Mouse (Mus musculus): ENCODE results near the gene Map7. TPM values are rescaled to one million over a fixed set of nuclear protein-coding genes. Genes with fewer than 3 reads are reported as not detected.

The Map7 gene
- polyA plus RNA-seq, 1 experiment from 2014 or later = 11.5 TPM

GRCm38 (mm10) chr10:20219538-20219937 is 71.3 kb downstream of the Map7 start:
- H3K4me1 ChIP-seq = no peaks in the 10 kb centered on the region
- H3K4me2 ChIP-seq (replicated peaks) = no peak overlapping the region
- no peak overlapping the region for H3K27ac ChIP-seq
- no peaks in the 10 kb centered on the region for H3K27me3 ChIP-seq
- no peak overlapping the region for H3K9ac ChIP-seq
- no peaks in the 10 kb centered on the region for H3K36me3 ChIP-seq
- 81% methylated on average over 8 of the region's 8 CpGs for WGBS
- H3K4me3 ChIP-seq = no peak overlapping the region
- H3K9me3 ChIP-seq = no peaks in the 10 kb centered on the region
- ATAC-seq (ENCODE audit: insufficient number of reproducible peaks, insufficient read depth, low FRiP score, low TSS enrichment) = no peak

GRCm38 (mm10) chr10:20220443-20221071 is 72.3 kb downstream of the Map7 start:
- H3K27me3 ChIP-seq = no peaks in the 10 kb centered on the region
- WGBS = 72% methylated on average over 10 of the region's 10 CpGs
- no peak overlapping the region for H3K27ac ChIP-seq
- no peak overlapping the region for H3K4me2 ChIP-seq (replicated peaks)
- ATAC-seq (ENCODE audit: insufficient number of reproducible peaks, insufficient read depth, low FRiP score, low TSS enrichment) = no peak
- H3K9me3 ChIP-seq = no peaks in the 10 kb centered on the region
- no peak overlapping the region for H3K4me3 ChIP-seq
- H3K4me1 ChIP-seq = no peaks in the 10 kb centered on the region
- H3K9ac ChIP-seq = no peak overlapping the region
- H3K36me3 ChIP-seq = no peaks in the 10 kb centered on the region

GRCm38 (mm10) chr10:20222011-20222410 is 73.7 kb downstream of the Map7 start:
- no peak overlapping the region for H3K4me3 ChIP-seq
- no peak overlapping the region for H3K4me2 ChIP-seq (replicated peaks)
- no peak overlapping the region for H3K27ac ChIP-seq
- ATAC-seq (ENCODE audit: insufficient number of reproducible peaks, insufficient read depth, low FRiP score, low TSS enrichment) = no peak
- no peaks in the 10 kb centered on the region for H3K36me3 ChIP-seq
- 77% methylated on average over 4 of the region's 4 CpGs for WGBS
- no peaks in the 10 kb centered on the region for H3K4me1 ChIP-seq
- no peaks in the 10 kb centered on the region for H3K27me3 ChIP-seq
- H3K9ac ChIP-seq = no peak overlapping the region
- no peaks in the 10 kb centered on the region for H3K9me3 ChIP-seq

- Histone ChIP-seq H3K4me1 (no peaks in the 10 kb centered on the region), H3K4me3 (no peak overlapping the region), H3K4me2 (replicated peaks) (no peak overlapping the region), H3K36me3 (no peaks in the 10 kb centered on the region), H3K27me3 (no peaks in the 10 kb centered on the region), H3K9ac (no peak overlapping the region), H3K27ac (no peak overlapping the region), H3K9me3 (no peaks in the 10 kb centered on the region)
- no peak for ATAC-seq (ENCODE audit: insufficient number of reproducible peaks, insufficient read depth, low FRiP score, low TSS enrichment)
- WGBS = 63% methylated on average over 4 of the region's 4 CpGs
Measured at GRCm38 (mm10) chr10:20226728-20227127, 78.5 kb downstream of the Map7 start.

GRCm38 (mm10) chr10:20230026-20230425 is 81.8 kb downstream of the Map7 start:
- H3K9me3 ChIP-seq = no peaks in the 10 kb centered on the region
- no peak overlapping the region for H3K4me2 ChIP-seq (replicated peaks)
- no peaks in the 10 kb centered on the region for H3K4me1 ChIP-seq
- no peak overlapping the region for H3K4me3 ChIP-seq
- H3K27ac ChIP-seq = no peak overlapping the region
- no peaks in the 10 kb centered on the region for H3K36me3 ChIP-seq
- H3K27me3 ChIP-seq = no peaks in the 10 kb centered on the region
- no peak overlapping the region for H3K9ac ChIP-seq
- WGBS = 63% methylated on average over 5 of the region's 5 CpGs
- ATAC-seq (ENCODE audit: insufficient number of reproducible peaks, insufficient read depth, low FRiP score, low TSS enrichment) = no peak

- no peak overlapping the region for H3K27ac ChIP-seq
- ATAC-seq (ENCODE audit: insufficient number of reproducible peaks, insufficient read depth, low FRiP score, low TSS enrichment) = no peak
- 91% methylated on average over 10 of the region's 10 CpGs for WGBS
- no peak overlapping the region for H3K9ac ChIP-seq
- H3K4me3 ChIP-seq = no peak overlapping the region
- no peaks in the 10 kb centered on the region for H3K4me1 ChIP-seq
- H3K4me2 ChIP-seq (replicated peaks) = no peak overlapping the region
- no peaks in the 10 kb centered on the region for H3K9me3 ChIP-seq
- no peaks in the 10 kb centered on the region for H3K36me3 ChIP-seq
- no peaks in the 10 kb centered on the region for H3K27me3 ChIP-seq
Measured at GRCm38 (mm10) chr10:20233451-20233850, 85.2 kb downstream of the Map7 start.

- Histone ChIP-seq H3K4me3 (no peak overlapping the region), H3K9ac (no peak overlapping the region), H3K4me2 (replicated peaks) (no peak overlapping the region), H3K4me1 (no peaks in the 10 kb centered on the region), H3K36me3 (no peaks in the 10 kb centered on the region), H3K27ac (no peak overlapping the region), H3K27me3 (no peaks in the 10 kb centered on the region), H3K9me3 (no peaks in the 10 kb centered on the region)
- WGBS = 44% methylated on average over 4 of the region's 4 CpGs
- no peak for ATAC-seq (ENCODE audit: insufficient number of reproducible peaks, insufficient read depth, low FRiP score, low TSS enrichment)
Measured at GRCm38 (mm10) chr10:20234466-20234865, 86.2 kb downstream of the Map7 start.

- Histone ChIP-seq H3K27me3 (no peaks in the 10 kb centered on the region), H3K4me3 (no peak overlapping the region), H3K4me2 (replicated peaks) (no peak overlapping the region), H3K27ac (no peak overlapping the region), H3K9ac (no peak overlapping the region), H3K9me3 (no peaks in the 10 kb centered on the region), H3K36me3 (no peaks in the 10 kb centered on the region), H3K4me1 (no peaks in the 10 kb centered on the region)
- WGBS = 95% methylated on average over 3 of the region's 3 CpGs
- ATAC-seq (ENCODE audit: insufficient number of reproducible peaks, insufficient read depth, low FRiP score, low TSS enrichment) = no peak
Measured at GRCm38 (mm10) chr10:20235656-20236055, 87.4 kb downstream of the Map7 start.

GRCm38 (mm10) chr10:20236241-20236640 is 88.0 kb downstream of the Map7 start:
- Histone ChIP-seq H3K36me3 (no peaks in the 10 kb centered on the region), H3K9ac (no peak overlapping the region), H3K4me1 (no peaks in the 10 kb centered on the region), H3K9me3 (no peaks in the 10 kb centered on the region), H3K4me2 (replicated peaks) (no peak overlapping the region), H3K27me3 (no peaks in the 10 kb centered on the region), H3K4me3 (no peak overlapping the region), H3K27ac (no peak overlapping the region)
- no peak for ATAC-seq (ENCODE audit: insufficient number of reproducible peaks, insufficient read depth, low FRiP score, low TSS enrichment)
- WGBS = 91% methylated on average over 6 of the region's 6 CpGs

GRCm38 (mm10) chr10:20238281-20238680 is 90.0 kb downstream of the Map7 start:
- no peak for ATAC-seq (ENCODE audit: insufficient number of reproducible peaks, insufficient read depth, low FRiP score, low TSS enrichment)
- Histone ChIP-seq H3K9ac (no peak overlapping the region), H3K9me3 (no peaks in the 10 kb centered on the region), H3K4me3 (no peak overlapping the region), H3K4me1 (no peaks in the 10 kb centered on the region), H3K27me3 (no peaks in the 10 kb centered on the region), H3K27ac (no peak overlapping the region), H3K4me2 (replicated peaks) (no peak overlapping the region), H3K36me3 (no peaks in the 10 kb centered on the region)
- 78% methylated on average over 5 of the region's 5 CpGs for WGBS

GRCm38 (mm10) chr10:20240858-20241257 is 92.6 kb downstream of the Map7 start:
- H3K4me3 ChIP-seq = no peak overlapping the region
- H3K27me3 ChIP-seq = no peaks in the 10 kb centered on the region
- H3K27ac ChIP-seq = no peak overlapping the region
- no peak overlapping the region for H3K9ac ChIP-seq
- H3K4me2 ChIP-seq (replicated peaks) = no peak overlapping the region
- 90% methylated on average over 6 of the region's 6 CpGs for WGBS
- H3K36me3 ChIP-seq = no peaks in the 10 kb centered on the region
- H3K4me1 ChIP-seq = no peaks in the 10 kb centered on the region
- no peak for ATAC-seq (ENCODE audit: insufficient number of reproducible peaks, insufficient read depth, low FRiP score, low TSS enrichment)
- H3K9me3 ChIP-seq = no peaks in the 10 kb centered on the region

- ATAC-seq (ENCODE audit: insufficient number of reproducible peaks, insufficient read depth, low FRiP score, low TSS enrichment) = no peak
- WGBS = 72% methylated on average over 7 of the region's 7 CpGs
- H3K27ac ChIP-seq = no peak overlapping the region
Measured at GRCm38 (mm10) chr10:20243321-20243720, 95.0 kb downstream of the Map7 start.

GRCm38 (mm10) chr10:20245082-20245481 is 96.8 kb downstream of the Map7 start:
- no peaks in the 10 kb centered on the region for H3K27me3 ChIP-seq
- no peak overlapping the region for H3K9ac ChIP-seq
- H3K4me3 ChIP-seq = no peak overlapping the region
- 88% methylated on average over 11 of the region's 11 CpGs for WGBS
- ATAC-seq (ENCODE audit: insufficient number of reproducible peaks, insufficient read depth, low FRiP score, low TSS enrichment) = no peak
- H3K4me1 ChIP-seq = no peaks in the 10 kb centered on the region
- H3K36me3 ChIP-seq = no peaks in the 10 kb centered on the region
- H3K27ac ChIP-seq = no peak overlapping the region
- H3K9me3 ChIP-seq = no peaks in the 10 kb centered on the region
- no peak overlapping the region for H3K4me2 ChIP-seq (replicated peaks)

More at GRCm38 (mm10) chr10:20243321-20243720, 95.0 kb downstream of the Map7 start:
- H3K4me3 ChIP-seq = no peak overlapping the region
- no peaks in the 10 kb centered on the region for H3K36me3 ChIP-seq
- no peaks in the 10 kb centered on the region for H3K4me1 ChIP-seq
- no peaks in the 10 kb centered on the region for H3K27me3 ChIP-seq
- H3K9ac ChIP-seq = no peak overlapping the region
- H3K9me3 ChIP-seq = no peaks in the 10 kb centered on the region
- H3K4me2 ChIP-seq (replicated peaks) = no peak overlapping the region
